In genomic region chr16:34395221-34395811, GRCm38 (mm10) we compare ENCODE assay signal across 10 mouse cellular contexts.
DNase-seq lines count a peak whose midpoint lies in the region; TF ChIP-seq lines count a peak whose summit lies in the region.
"Had no signal": no experiment of that assay in that cellular context is flagged by ENCODE, and none has a peak within 500 bp of the region (broad histone marks: within the 10 kb centered on the region; RNA-seq: fewer than 3 reads in every experiment).

No protein-coding gene starts in this region.

- peak; percentile 32 for DNase-seq in gastrocnemius, adult 2 months
- no peak for DNase-seq in gastrocnemius, postnatal 25 days
- DNase-seq in 3T3-L1 (ENCODE audit: low read depth, low spot score), result peak; percentile 69
- DNase-seq in frontal cortex, postnatal 10 days (ENCODE audit: low spot score in 2 of 2), result peak; percentile 46 to 58
- DNase-seq in lung, postnatal 14 days, result peak; percentile 80
- DNase-seq in urinary bladder, postnatal 4 days (ENCODE audit: low spot score in 2 of 2), result no peak
- DNase-seq in gastrocnemius, adult 8-10 months (ENCODE audit: low spot score in 2 of 2), result no peak
- no peak for DNase-seq in spleen, adult 12 weeks (ENCODE audit: low spot score)
- DNase-seq: embryo, embryonic 11 days had no signal

- TF ChIP-seq CTCF in gastrocnemius, adult 2 months (IDR thresholded peaks at IDR 0.05), result no peak

- H3K27ac ChIP-seq in gastrocnemius, adult 2 months, result peak overlapping the region; percentile 28; the same call in 1 of the 2 replicates
- H3K27ac ChIP-seq: lung, embryonic 15.5 days had no signal

- intact Hi-C loops in gastrocnemius, adult 2 months (cut with DNase I), result no loop called here

- H3K4me3 ChIP-seq in gastrocnemius, adult 2 months, result no peak overlapping the region
- H3K4me3 ChIP-seq: lung, embryonic 15.5 days had no signal

Comparison
In these comparisons a context has a peak if more than half of its experiments do, and no peak if none do; other contexts are left out.
1. DNase-seq: peak in gastrocnemius, adult 2 months (single experiment), 3T3-L1 (single experiment), frontal cortex, postnatal 10 days (2 of 2) and lung, postnatal 14 days (single experiment); none in gastrocnemius, postnatal 25 days (single experiment), urinary bladder, postnatal 4 days (0 of 2), gastrocnemius, adult 8-10 months (0 of 2) and spleen, adult 12 weeks (single experiment).